Mouse (Mus musculus): Measurements from ENCODE around the gene 4930430A15Rik.

The 4930430A15Rik gene

DNA sequence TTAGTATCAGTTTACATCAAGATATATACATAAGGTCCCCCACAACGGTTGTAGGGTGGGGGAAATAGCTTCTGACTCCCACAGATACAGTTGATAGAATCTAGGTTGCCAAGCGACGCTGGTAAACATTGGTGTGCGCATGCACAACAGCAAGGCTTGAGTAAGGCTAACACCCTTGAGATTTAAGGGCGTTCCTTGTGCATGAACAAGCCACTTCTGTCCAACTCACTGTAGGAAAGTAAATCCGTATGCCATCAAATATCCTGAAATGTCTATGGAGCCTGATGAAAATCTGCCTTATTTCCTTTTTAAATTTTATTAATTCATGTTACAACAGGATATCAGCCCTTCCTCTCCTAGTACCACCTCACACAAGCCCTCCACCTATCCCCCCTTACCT lies at the start of gene 4930430A15Rik:
Gene 4930430A15Rik, minus strand, starts transcription at position 101 of the 400 bp plus-strand sequence.
- no peak for DNase-seq (ENCODE audit: low spot score)

DNA sequence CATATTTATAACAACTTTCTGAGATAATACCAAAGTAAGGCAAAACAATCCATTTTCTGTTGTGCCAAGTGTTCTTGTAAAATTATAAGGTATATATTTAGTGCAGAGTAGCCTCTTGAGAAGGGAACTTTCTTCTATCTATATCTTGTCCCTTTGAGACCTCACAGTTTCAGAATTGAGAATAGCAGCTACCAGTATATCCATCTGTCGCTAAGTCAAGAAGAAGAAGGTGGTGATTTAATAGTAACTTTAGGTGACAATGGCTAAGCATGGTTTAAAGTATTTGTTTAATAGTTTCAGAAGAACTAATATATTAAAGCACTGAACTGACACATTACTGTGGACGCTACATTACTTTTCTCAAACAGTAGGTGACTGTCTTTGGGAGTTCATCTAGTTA lies 44.6 kb upstream of the 4930430A15Rik start, which contains the start of gene Olfr1277:
Gene Olfr1277, minus strand, starts transcription at position 101 of the 400 bp plus-strand sequence.
- no peak for DNase-seq (ENCODE audit: low spot score)

DNA sequence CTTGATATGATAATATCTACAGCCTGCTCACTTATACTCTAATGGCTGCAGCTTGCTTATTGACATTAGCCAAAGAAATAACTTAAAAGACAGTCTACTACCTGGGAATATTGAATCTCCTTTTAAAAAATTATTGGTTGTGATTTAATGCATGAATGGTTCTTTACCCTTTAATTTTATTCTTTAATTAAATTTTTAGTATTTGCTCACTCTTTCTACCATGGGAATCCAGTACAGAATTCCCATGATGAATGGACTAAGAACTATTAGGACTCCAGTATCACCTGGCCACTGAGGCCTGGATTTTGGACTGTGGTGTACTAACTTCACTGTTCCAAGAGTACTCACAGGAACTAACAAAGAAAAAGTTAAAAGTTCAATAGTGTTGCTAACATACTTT lies 24.8 kb upstream of the 4930430A15Rik start, which contains the start of gene Olfr1276:
Gene Olfr1276, plus strand, starts transcription at position 301 of the 400 bp plus-strand sequence.
- no peak for DNase-seq (ENCODE audit: low spot score)

DNA sequence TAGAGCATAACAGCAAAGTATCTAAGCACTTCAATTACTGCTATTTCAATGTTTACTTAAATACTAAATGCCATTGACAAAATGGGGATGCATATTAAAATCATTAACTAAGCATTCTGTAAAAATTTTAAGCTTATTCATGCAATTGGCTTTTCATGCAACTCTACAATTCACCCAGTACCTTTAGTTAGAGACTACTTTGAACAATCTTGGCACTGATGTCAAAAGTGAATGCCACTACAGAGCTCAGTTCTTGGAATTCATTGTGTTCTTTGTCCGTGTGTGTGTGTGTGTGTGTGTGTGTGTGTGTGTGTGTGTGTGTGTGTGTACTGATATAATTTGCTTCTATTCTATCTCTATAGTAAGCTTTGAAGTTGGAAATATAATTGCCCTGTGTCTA lies 5.8 kb upstream of the 4930430A15Rik start, which contains the start of gene Olfr1275:
Gene Olfr1275, minus strand, starts transcription at position 101 of the 400 bp plus-strand sequence.
- DNase-seq (ENCODE audit: low spot score), result no peak

DNA sequence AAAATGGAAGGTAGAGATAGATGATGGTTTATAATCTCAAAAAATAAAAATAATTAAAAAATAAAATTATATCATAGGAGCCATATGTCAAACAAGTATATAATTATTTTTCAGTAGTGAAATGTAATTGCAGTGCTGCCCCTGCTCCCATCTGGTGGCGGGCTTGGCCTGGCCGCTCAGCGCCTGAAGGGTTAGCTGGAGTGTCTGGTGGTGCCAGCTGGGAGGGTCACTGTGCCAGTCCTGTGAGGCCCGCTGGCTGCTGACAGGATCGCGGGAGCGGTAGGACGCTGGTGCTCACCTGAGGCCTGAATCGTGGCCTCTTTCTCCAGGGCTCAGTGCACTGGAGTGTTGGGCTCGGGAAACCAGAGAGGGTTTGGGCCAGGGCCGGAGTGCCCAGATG lies 47.3 kb downstream of the 4930430A15Rik start:
- no peak for DNase-seq (ENCODE audit: low spot score)

DNA sequence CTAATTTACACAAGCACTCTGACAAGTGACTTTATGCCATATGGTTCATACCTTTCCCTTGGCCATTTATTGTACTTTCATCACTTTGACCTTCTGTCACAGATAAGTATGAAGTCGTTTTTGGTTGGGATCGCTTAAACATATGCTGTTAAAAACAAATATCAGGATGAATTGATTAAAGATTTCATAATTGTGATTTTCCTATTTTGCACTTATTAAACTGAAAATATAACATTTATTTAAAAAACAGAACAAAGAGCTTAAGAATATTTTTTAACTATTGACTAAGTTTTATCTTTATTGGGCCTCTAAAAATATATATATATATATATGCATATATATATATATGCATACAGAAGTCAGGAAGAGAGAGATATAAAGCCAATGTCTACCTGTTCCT lies 76.6 kb downstream of the 4930430A15Rik start, which contains the start of gene Gm15130:
Gene Gm15130, minus strand, starts transcription at position 101 of the 400 bp plus-strand sequence.
- DNase-seq (ENCODE audit: low spot score), result no peak

DNA sequence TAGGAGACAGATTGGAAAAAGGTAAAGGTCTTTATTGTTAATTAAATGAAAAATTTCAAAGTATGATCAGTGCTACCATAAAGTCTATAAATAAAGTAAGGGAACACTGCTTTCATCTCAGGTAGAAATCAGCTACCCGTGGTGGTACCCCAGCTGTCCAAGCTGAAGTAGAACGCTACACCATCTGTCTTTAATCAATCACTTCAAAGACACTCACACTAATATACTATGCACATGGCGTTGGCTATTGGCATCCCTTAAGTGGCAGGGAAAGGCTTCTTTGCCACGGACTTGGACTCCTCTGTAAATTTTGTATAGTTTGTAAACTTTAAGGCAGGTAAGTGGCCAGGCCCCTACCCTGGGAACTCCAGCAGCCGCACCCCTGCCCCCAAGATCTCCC lies 93.7 kb downstream of the 4930430A15Rik start:
- DNase-seq (ENCODE audit: low spot score), result no peak
